Mouse (Mus musculus): ENCODE measurements around the gene Psg23. TPM values are rescaled to one million over a fixed set of nuclear protein-coding genes. Genes with fewer than 3 reads are reported as not detected.

Gene Psg23
- total RNA-seq (2023; ENCODE audit: inconsistent age), result not detected in 4 replicates

GRCm38 (mm10) chr7:18616401-18616800, at the start of gene Psg23:
Gene Psg23, minus strand, starts transcription at chr7:18616501.

DNA sequence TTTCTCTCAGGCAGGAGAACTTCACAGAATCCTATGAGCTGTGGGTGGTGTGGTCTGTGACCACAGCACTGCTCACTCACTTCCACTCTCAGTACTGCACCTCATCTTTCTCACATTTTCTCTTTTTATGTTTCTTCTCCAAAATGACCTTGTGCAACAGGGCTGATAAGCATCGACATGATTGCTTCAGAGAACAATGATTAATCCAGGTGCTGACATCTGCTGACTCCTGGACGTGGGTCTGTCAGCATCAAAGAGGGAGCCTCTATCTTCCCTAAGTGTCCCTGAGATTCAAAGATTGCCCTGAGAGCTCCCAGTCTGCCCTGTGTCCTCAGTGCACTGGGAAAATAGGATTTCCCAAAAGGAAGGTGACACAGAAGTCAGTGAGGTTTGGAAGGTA, 40.3 kb upstream of the Psg23 start, which contains the start of gene Psg21:
Gene Psg21 (minus strand): TSS at position 101 of the 400 bp plus-strand sequence.

GRCm38 (mm10) chr7:18567205-18567604, 49.1 kb downstream of the Psg23 start, which contains the start of gene Psg27:
Gene Psg27, minus strand, starts transcription at chr7:18567305.

Other genes starting within 250 kb of the Psg23 start
- gene Psg28, start 184.5 kb downstream of the Psg23 start, total RNA-seq (2023; ENCODE audit: inconsistent age), result not detected in 4 replicates
- not detected in 4 replicates for gene Psg26, start 132.3 kb downstream of the Psg23 start, total RNA-seq (2023; ENCODE audit: inconsistent age)
- gene Psg25, start 84.2 kb downstream of the Psg23 start, total RNA-seq (2023; ENCODE audit: inconsistent age), result not detected in 4 replicates
- not detected in 4 replicates for gene Psg27, start 49.2 kb downstream of the Psg23 start, total RNA-seq (2023; ENCODE audit: inconsistent age)
- not detected in 4 replicates for gene Psg21, start 40.2 kb upstream of the Psg23 start, total RNA-seq (2023; ENCODE audit: inconsistent age)
- not detected in 4 replicates for gene Psg20, start 69.7 kb upstream of the Psg23 start, total RNA-seq (2023; ENCODE audit: inconsistent age)
- gene Psg22, start 101.6 kb upstream of the Psg23 start, total RNA-seq (2023; ENCODE audit: inconsistent age), result not detected in 4 replicates
- not detected in 4 replicates for gene Psg19, start 182.0 kb upstream of the Psg23 start, total RNA-seq (2023; ENCODE audit: inconsistent age)
- gene Psg17, start 205.1 kb upstream of the Psg23 start, total RNA-seq (2023; ENCODE audit: inconsistent age), result not detected in 4 replicates
- not detected in 4 replicates for gene Mill2, start 223.5 kb upstream of the Psg23 start, total RNA-seq (2023; ENCODE audit: inconsistent age)

Measured in B cell, adult (primary cell).